Mouse (Mus musculus) kidney, embryonic 16.5 days (tissue): Measurements from ENCODE around the gene Gimap8. TPM values are rescaled to one million over a fixed set of nuclear protein-coding genes. Genes with fewer than 3 reads are reported as not detected.
"Not testable (repeated sequence)": the region's sequence is repeated elsewhere in the genome, so short reads cannot be mapped to it uniquely, and the experiment has no call there.

Experiments used
- ATAC-seq: fragments of 200-750 bp; cut with Nextera tagmentation; 2 replicates; pipeline ENCODE4 v1.8.0; 2017; ENCODE audit warnings: moderate TSS enrichment; ENCODE audit not compliant: low FRiP score, low TSS enrichment
- H3K27ac ChIP-seq: fragments of 300-500 bp; sonication (generic); 2 replicates; pipeline ENCODE4 v1.5.1; 2014; ENCODE audit warnings: low read length
- H3K27me3 ChIP-seq: fragments of 300-500 bp; sonication (generic); 2 replicates; pipeline ENCODE4 v1.6.1; 2014; ENCODE audit warnings: low read length, control low read depth, mixed read lengths; ENCODE audit not compliant: insufficient read depth
- H3K36me3 ChIP-seq: fragments of 300-500 bp; sonication (generic); 2 replicates; pipeline ENCODE4 v1.6.1; 2014; ENCODE audit warnings: low read length, control low read depth, mixed read lengths; ENCODE audit not compliant: insufficient read depth
- H3K4me1 ChIP-seq: fragments of 300-500 bp; sonication (generic); 2 replicates; pipeline ENCODE4 v1.6.1; 2014; ENCODE audit warnings: low read length, control low read depth, mixed read lengths; ENCODE audit not compliant: insufficient read depth
- H3K4me2 ChIP-seq: fragments of 300-500 bp; sonication (generic); replicated peaks from 2 replicates; pipeline ENCODE4 v1.6.1; 2014; ENCODE audit warnings: low read depth, low read length
- H3K4me3 ChIP-seq: fragments of 300-500 bp; sonication (generic); 2 replicates; pipeline ENCODE4 v1.5.1; 2014; ENCODE audit warnings: mild to moderate bottlenecking, low read length
- H3K9ac ChIP-seq: fragments of 300-500 bp; sonication (generic); replicated peaks from 2 replicates; pipeline ENCODE4 v1.6.1; 2014; ENCODE audit warnings: low read length
- H3K9me3 ChIP-seq: fragments of 300-500 bp; sonication (generic); 2 replicates; pipeline ENCODE4 v1.6.1; 2016; ENCODE audit warnings: low read length, control low read depth
- WGBS: fragments of 180-500 bp; shearing (Covaris S2); extraction: QIAGEN DNeasy Blood & Tissue Kit; methylation state at CpG from one replicate; pipeline ENCODE4 v1.1.7; 2014; 5-methylcytosine and 5-hydroxymethylcytosine counted together
- polyA plus RNA-seq: library from polyadenylated mRNA; unstranded; fragments of >200 nt; fragmentation: Nextera tagmentation; extraction: Ambion mirVana; gene quantifications from 2 replicates; pipeline ENCODE4 v1.2.1, GENCODE M21; 2015

The Gimap8 gene
- polyA plus RNA-seq, 1 experiment from 2014 or later: 3.5 TPM

- H3K36me3 ChIP-seq: peaks cover 26% of the 10 kb centered on the region
- H3K4me2 ChIP-seq, H3K9ac ChIP-seq, ATAC-seq, H3K27ac ChIP-seq, H3K27me3 ChIP-seq, H3K4me3 ChIP-seq, H3K4me1 ChIP-seq, H3K9me3 ChIP-seq: not testable (repeated sequence)
- 83% methylated on average over 8 of the region's 8 CpGs for WGBS
Observed at GRCm38 (mm10) chr6:48622186-48622843, 24.7 kb upstream of the Gimap8 start.

GRCm38 (mm10) chr6:48623460-48623859, 23.6 kb upstream of the Gimap8 start:
- Histone ChIP-seq H3K4me1 (peaks cover 3% of the 10 kb centered on the region), H3K27ac (no peak overlapping the region), H3K4me3 (no peak overlapping the region), H3K4me2 (no peak overlapping the region), H3K9me3 (no peaks in the 10 kb centered on the region), H3K9ac (no peak overlapping the region), H3K27me3 (peaks cover 4% of the 10 kb centered on the region; the same call in 1 of the 2 replicates), H3K36me3 (peaks cover 22% of the 10 kb centered on the region)
- 37% methylated on average over 1 of the region's 1 CpGs for WGBS
- no peak for ATAC-seq

GRCm38 (mm10) chr6:48626464-48626863, 20.6 kb upstream of the Gimap8 start, which contains the start of gene AI854703:
Gene AI854703 (plus strand): TSS chr6:48626764.
- peaks cover 18% of the 10 kb centered on the region for H3K4me1 ChIP-seq
- peaks cover 4% of the 10 kb centered on the region; the same call in 1 of the 2 replicates for H3K27me3 ChIP-seq
- peak within 1 kb of the TSS; percentile 59 for H3K27ac ChIP-seq
- no peaks in the 10 kb centered on the region for H3K36me3 ChIP-seq
- H3K4me2 ChIP-seq: peak within 1 kb of the TSS; percentile 82
- WGBS: 26% methylated on average over 8 of the region's 8 CpGs
- H3K9ac ChIP-seq: peak within 1 kb of the TSS; percentile 72
- no peaks in the 10 kb centered on the region for H3K9me3 ChIP-seq
- no peak for ATAC-seq
- peak within 1 kb of the TSS; percentile 57 for H3K4me3 ChIP-seq

- Histone ChIP-seq H3K4me3 (peak overlapping the region; percentile 57), H3K27ac (peak overlapping the region; percentile 59), H3K4me1 (peaks cover 18% of the 10 kb centered on the region), H3K9ac (peak overlapping the region; percentile 72), H3K27me3 (peaks cover 4% of the 10 kb centered on the region; the same call in 1 of the 2 replicates), H3K9me3 (no peaks in the 10 kb centered on the region), H3K4me2 (peak overlapping the region; percentile 82), H3K36me3 (no peaks in the 10 kb centered on the region)
- no peak for ATAC-seq
- WGBS: under 1% methylated on average over 32 of the region's 32 CpGs
Observed at GRCm38 (mm10) chr6:48626984-48627383, 20.1 kb upstream of the Gimap8 start.

GRCm38 (mm10) chr6:48627511-48627924, 19.5 kb upstream of the Gimap8 start:
- Histone ChIP-seq H3K27ac (peak overlapping the region; percentile 59), H3K27me3 (peaks cover 4% of the 10 kb centered on the region; the same call in 1 of the 2 replicates), H3K9me3 (no peaks in the 10 kb centered on the region), H3K4me2 (peak overlapping the region; percentile 82), H3K4me3 (peak overlapping the region; percentile 57), H3K36me3 (no peaks in the 10 kb centered on the region), H3K9ac (peak overlapping the region; percentile 72), H3K4me1 (peaks cover 18% of the 10 kb centered on the region)
- no peak for ATAC-seq
- under 1% methylated on average over 7 of the region's 7 CpGs for WGBS

- Histone ChIP-seq H3K36me3 (no peaks in the 10 kb centered on the region), H3K4me2 (0 out of 2 replicates have a peak overlapping the region, but pooled peaks have one; percentile 92), H3K9me3 (no peaks in the 10 kb centered on the region), H3K27ac (peak overlapping the region; percentile 84), H3K4me1 (peaks cover 18% of the 10 kb centered on the region), H3K27me3 (peaks cover 4% of the 10 kb centered on the region; the same call in 1 of the 2 replicates), H3K4me3 (no peak overlapping the region), H3K9ac (peak overlapping the region; percentile 69; the same call in 1 of the 2 replicates)
- peak; percentile 69 for ATAC-seq
- 62% methylated on average over 3 of the region's 3 CpGs for WGBS
Observed at GRCm38 (mm10) chr6:48628377-48628776, 18.7 kb upstream of the Gimap8 start.

GRCm38 (mm10) chr6:48628808-48629660, 18.0 kb upstream of the Gimap8 start:
- peak overlapping the region; percentile 48 for H3K4me3 ChIP-seq
- peak; percentile 21; the same call in 1 of the 2 replicates for ATAC-seq
- H3K27ac ChIP-seq: peak overlapping the region; percentile 84
- peaks cover 4% of the 10 kb centered on the region; the same call in 1 of the 2 replicates for H3K27me3 ChIP-seq
- H3K9me3 ChIP-seq: no peaks in the 10 kb centered on the region
- peaks cover 18% of the 10 kb centered on the region for H3K4me1 ChIP-seq
- 5% methylated on average over 53 of the region's 54 CpGs for WGBS
- peak overlapping the region; percentile 92 for H3K4me2 ChIP-seq
- H3K36me3 ChIP-seq: no peaks in the 10 kb centered on the region
- H3K9ac ChIP-seq: peak overlapping the region; percentile 69

GRCm38 (mm10) chr6:48629661-48630034, 17.4 kb upstream of the Gimap8 start:
- Histone ChIP-seq H3K27ac (peak overlapping the region; percentile 84; the same call in 1 of the 2 replicates), H3K27me3 (peaks cover 4% of the 10 kb centered on the region; the same call in 1 of the 2 replicates), H3K4me2 (peak overlapping the region; percentile 92), H3K36me3 (no peaks in the 10 kb centered on the region), H3K9ac (peak overlapping the region; percentile 69), H3K4me1 (peaks cover 18% of the 10 kb centered on the region), H3K4me3 (peak overlapping the region; percentile 48), H3K9me3 (no peaks in the 10 kb centered on the region)
- peak; percentile 54; the same call in 1 of the 2 replicates for ATAC-seq
- WGBS: 7% methylated on average over 13 of the region's 13 CpGs

GRCm38 (mm10) chr6:48630831-48631230, 16.2 kb upstream of the Gimap8 start:
- Histone ChIP-seq H3K4me2 (no peak overlapping the region), H3K36me3 (no peaks in the 10 kb centered on the region), H3K9ac (no peak overlapping the region), H3K4me1 (peaks cover 18% of the 10 kb centered on the region), H3K27ac (no peak overlapping the region), H3K9me3 (no peaks in the 10 kb centered on the region), H3K27me3 (no peaks in the 10 kb centered on the region), H3K4me3 (no peak overlapping the region)
- no peak for ATAC-seq
- WGBS: 91% methylated on average over 8 of the region's 8 CpGs
